Mouse (Mus musculus): Measurements from ENCODE around the gene Pdcd4.

GRCm38 (mm10) chr19:53870568-53870967 is 21.5 kb upstream of the Pdcd4 start:
- no peak for TF ChIP-seq EP300 (IDR thresholded peaks at IDR 0.05)
- peak; percentile 34 for TF ChIP-seq CTCF (IDR thresholded peaks at IDR 0.05)

All from lung, postnatal 0 days (tissue).